Mouse (Mus musculus): ENCODE data around the gene Dhx16. TPM values are rescaled to one million over a fixed set of nuclear protein-coding genes. Genes with fewer than 3 reads are reported as not detected.

Dhx16 gene
- total RNA-seq, 2 experiments from 2014 or later, result 20.6 to 24.9 TPM

Small RNA genes lying within 50 kb of the gene (microRNA-seq; reads per million reads assigned to microRNA genes)
- 0.48 to 0.54 reads per million in 2 experiments for gene Gm28033
- 0 to 0.36 reads per million in 2 experiments for gene Mir1894

Other genes starting within 250 kb of the Dhx16 start
- not detected for gene Mucl3, start 236.1 kb upstream of the Dhx16 start, total RNA-seq (2021)
- gene Vars2, start 212.2 kb upstream of the Dhx16 start, total RNA-seq (2021), result 10 to 100 TPM; 29.6 to 30.7 TPM
- gene Gtf2h4, start 206.1 kb upstream of the Dhx16 start, total RNA-seq (2021), result 10 to 100 TPM; 16.8 to 23.2 TPM
- gene Ddr1, start 175.2 kb upstream of the Dhx16 start, total RNA-seq (2021), result 10 to 100 TPM; 40.1 to 44.1 TPM
- gene Ier3, start 58.1 kb upstream of the Dhx16 start, total RNA-seq (2021), result 10 to 100 TPM; 23.9 to 27.8 TPM
- gene Flot1, start 56.6 kb upstream of the Dhx16 start, total RNA-seq (2021), result 100 to 1,000 TPM; 108 to 111 TPM
- 100 to 1,000 TPM; 134 to 183 TPM for gene Tubb5, start 41.5 kb upstream of the Dhx16 start, total RNA-seq (2021)
- 10 to 100 TPM; 12.9 to 13.5 TPM for gene Mdc1, start 38.3 kb upstream of the Dhx16 start, total RNA-seq (2021)
- 1 to 10 TPM; 3.8 to 6.0 TPM for gene Nrm, start 18.5 kb upstream of the Dhx16 start, total RNA-seq (2021)
- gene Ppp1r18, start 14.2 kb upstream of the Dhx16 start, total RNA-seq (2021), result 10 to 100 TPM; 21.1 to 25.0 TPM
- gene 2310061I04Rik, start 17.6 kb downstream of the Dhx16 start, total RNA-seq (2021), result 10 to 100 TPM; 83.9 to 89.3 TPM
- 1 to 10 TPM; 7.7 to 9.5 TPM for gene Atat1, start 30.3 kb downstream of the Dhx16 start, total RNA-seq (2021)
- gene Mrps18b, start 36.6 kb downstream of the Dhx16 start, total RNA-seq (2021), result 10 to 100 TPM; 47.9 to 49.0 TPM
- 10 to 100 TPM; 43.4 to 49.0 TPM for gene Ppp1r10, start 36.6 kb downstream of the Dhx16 start, total RNA-seq (2021)
- 10 to 100 TPM; 65.2 TPM for gene Abcf1, start 89.9 kb downstream of the Dhx16 start, total RNA-seq (2021)
- gene Gnl1, start 100.0 kb downstream of the Dhx16 start, total RNA-seq (2021), result 10 to 100 TPM; 23.0 to 26.1 TPM
- 1 to 10 TPM; 4.6 to 4.7 TPM for gene Prr3, start 100.4 kb downstream of the Dhx16 start, total RNA-seq (2021)
- 1 to 10 TPM; 4.7 to 6.0 TPM for gene H2-T24, start 140.7 kb downstream of the Dhx16 start, total RNA-seq (2021)
- 10 to 100 TPM; 23.2 to 24.0 TPM for gene H2-T23, start 153.0 kb downstream of the Dhx16 start, total RNA-seq (2021)
- 10 to 100 TPM in 1 of 2 experiments, 1 to 10 TPM in 1; 10.0 to 12.4 TPM for gene H2-T22, start 162.9 kb downstream of the Dhx16 start, total RNA-seq (2021)
- not detected for gene Gm6034, start 163.1 kb downstream of the Dhx16 start, total RNA-seq (2021)
- gene Gm11127, start 178.6 kb downstream of the Dhx16 start, total RNA-seq (2021), result 1 to 10 TPM; 1.5 to 2.3 TPM
- gene Gm19684, start 241.9 kb downstream of the Dhx16 start, total RNA-seq (2021), result not detected
- gene Gm7030, start 249.6 kb downstream of the Dhx16 start, total RNA-seq (2021), result not detected

Measured in heart, postnatal 14 days (tissue).